Mouse (Mus musculus): ENCODE measurements around the gene Macrod1. TPM values are rescaled to one million over a fixed set of nuclear protein-coding genes. Genes with fewer than 3 reads are reported as not detected.

Macrod1 gene
- polyA plus RNA-seq, 1 experiment from 2014 or later, result 3.6 TPM

DNA sequence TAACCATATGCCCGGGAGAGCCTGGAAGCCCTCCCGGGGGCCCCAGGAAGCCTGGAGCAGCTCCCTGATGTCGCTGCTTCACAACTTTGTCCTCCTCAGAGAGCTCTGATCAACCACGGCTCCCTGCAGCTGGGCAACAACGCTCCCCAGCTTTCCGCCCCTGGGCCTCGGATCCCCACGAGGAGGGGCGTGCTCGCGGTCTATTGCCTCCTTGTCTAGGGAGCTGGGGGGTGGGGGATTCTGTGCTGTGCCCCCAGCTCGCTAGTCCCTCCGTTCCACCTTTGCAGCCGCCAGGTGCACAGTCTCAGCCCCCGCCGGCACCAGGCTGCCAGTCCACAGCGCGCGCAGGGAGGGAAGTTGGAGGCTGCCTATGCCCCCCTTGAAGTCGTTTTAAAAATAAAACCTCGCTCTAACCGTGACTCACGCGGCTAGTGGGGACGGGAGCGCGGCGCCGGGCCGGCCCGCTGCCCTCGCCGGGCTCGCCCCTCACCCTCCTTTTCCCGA lies 108.3 kb downstream of the Macrod1 start:
- H3K27me3 ChIP-seq (ENCODE audit: control insufficient read depth, insufficient read depth, low read length), result peaks cover 40% of the 10 kb centered on the region
- ATAC-seq (replicated peaks; ENCODE audit: low FRiP score) (0 out of 2 replicates have a peak, but pooled peaks have one; percentile 16), DNase-seq (ENCODE audit: low spot score) (peak; percentile 68)
- H3K4me1 ChIP-seq (replicated peaks; ENCODE audit: control insufficient read depth, insufficient read depth, low read length), result peaks cover 27% of the 10 kb centered on the region
- H3K4me3 ChIP-seq (ENCODE audit: low read depth, low read length), result peak overlapping the region; percentile 73
- H3K27ac ChIP-seq (ENCODE audit: low read depth, low read length), result no peak overlapping the region
- WGBS, result under 1% methylated on average over 35 of the region's 35 CpGs
- no peaks in the 10 kb centered on the region for H3K36me3 ChIP-seq (ENCODE audit: control insufficient read depth, insufficient read depth, low read length)
- peak overlapping the region; percentile 98 for H3K4me2 ChIP-seq (ENCODE audit: low read depth, low read length, severe bottlenecking)
- no peaks in the 10 kb centered on the region for H3K9me3 ChIP-seq (ENCODE audit: control insufficient read depth, low read length)
- H3K9ac ChIP-seq (ENCODE audit: low read length), result peak overlapping the region; percentile 77

DNA sequence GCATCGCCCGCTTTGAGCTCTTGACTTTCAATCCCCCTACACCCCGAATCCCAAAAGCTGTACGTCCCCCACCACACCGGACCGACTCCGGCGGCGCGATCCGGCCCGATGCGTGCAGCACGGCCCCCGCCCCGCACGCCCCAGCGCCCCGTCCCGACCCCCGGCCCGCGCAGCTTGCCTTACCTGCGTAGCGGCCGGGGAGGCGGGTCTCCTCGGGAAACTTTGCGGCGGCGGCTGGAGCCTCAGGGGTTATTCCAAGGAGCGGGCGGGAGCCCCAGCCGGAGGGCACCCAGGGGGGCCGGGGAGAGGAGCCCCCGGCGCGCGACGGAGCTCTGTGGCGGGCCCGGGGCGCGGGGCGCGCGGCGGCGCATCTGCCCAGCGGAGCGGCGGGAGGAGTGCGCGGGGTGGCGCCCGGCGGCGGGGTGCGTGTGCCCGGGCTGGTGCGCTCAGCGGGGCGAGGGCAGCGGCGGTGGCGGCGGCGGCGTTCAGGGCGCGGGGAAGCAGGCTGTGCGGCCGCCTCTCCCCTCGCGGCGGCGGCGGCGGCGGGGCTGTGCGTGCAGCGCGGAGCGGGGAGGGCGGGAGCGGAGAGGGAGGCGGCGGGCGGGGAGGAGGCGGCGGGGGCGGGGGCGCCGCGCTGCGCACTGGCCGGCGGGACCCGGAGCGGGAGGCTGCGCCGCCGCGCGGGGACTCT lies 109.0 kb downstream of the Macrod1 start:
- Histone ChIP-seq H3K36me3 (ENCODE audit: control insufficient read depth, insufficient read depth, low read length) (no peaks in the 10 kb centered on the region), H3K27ac (ENCODE audit: low read depth, low read length) (no peak overlapping the region), H3K9ac (ENCODE audit: low read length) (peak overlapping the region; percentile 77), H3K27me3 (ENCODE audit: control insufficient read depth, insufficient read depth, low read length) (peaks cover 40% of the 10 kb centered on the region), H3K9me3 (ENCODE audit: control insufficient read depth, low read length) (no peaks in the 10 kb centered on the region), H3K4me3 (ENCODE audit: low read depth, low read length) (peak overlapping the region; percentile 73), H3K4me2 (ENCODE audit: low read depth, low read length, severe bottlenecking) (peak overlapping the region; percentile 98), H3K4me1 (replicated peaks; ENCODE audit: control insufficient read depth, insufficient read depth, low read length) (peaks cover 19% of the 10 kb centered on the region)
- WGBS, result 2% methylated on average over 39 of the region's 105 CpGs
- peak; percentile 32; the same call in 1 of the 2 replicates for ATAC-seq (replicated peaks; ENCODE audit: low FRiP score)
- peak; percentile 78 for DNase-seq (ENCODE audit: low spot score)

DNA sequence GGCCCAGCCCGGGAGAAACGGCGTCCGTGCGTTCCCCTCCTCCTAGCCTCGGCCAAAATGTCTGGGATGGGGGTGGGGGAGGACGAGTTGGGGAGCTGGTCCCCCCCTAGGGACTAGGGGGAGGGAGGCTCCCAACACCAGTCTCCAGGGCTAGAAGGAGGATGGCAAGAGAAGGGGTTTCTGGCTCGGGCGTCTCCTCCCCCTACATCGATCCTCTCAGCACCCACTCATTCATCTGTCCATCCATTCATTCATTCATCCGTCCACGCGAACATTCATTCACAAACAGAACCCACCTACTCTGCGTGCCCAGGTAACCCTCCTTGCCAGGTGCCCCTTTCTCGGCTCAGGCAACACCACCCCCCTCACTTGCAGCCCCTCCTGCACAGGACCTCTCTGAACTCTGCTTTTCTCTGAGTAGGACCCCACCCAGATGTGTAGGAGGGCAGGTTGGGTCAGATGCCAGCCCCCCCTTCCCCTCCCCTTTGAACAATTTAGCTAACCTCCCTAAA lies 109.6 kb downstream of the Macrod1 start:
- DNase-seq (ENCODE audit: low spot score), result no peak
- ATAC-seq (replicated peaks; ENCODE audit: low FRiP score), result peak; percentile 39
- Histone ChIP-seq H3K4me1 (replicated peaks; ENCODE audit: control insufficient read depth, insufficient read depth, low read length) (peaks cover 22% of the 10 kb centered on the region), H3K27ac (ENCODE audit: low read depth, low read length) (no peak overlapping the region), H3K27me3 (ENCODE audit: control insufficient read depth, insufficient read depth, low read length) (peaks cover 40% of the 10 kb centered on the region), H3K4me2 (ENCODE audit: low read depth, low read length, severe bottlenecking) (peak overlapping the region; percentile 98), H3K36me3 (ENCODE audit: control insufficient read depth, insufficient read depth, low read length) (no peaks in the 10 kb centered on the region), H3K4me3 (ENCODE audit: low read depth, low read length) (peak overlapping the region; percentile 73), H3K9me3 (ENCODE audit: control insufficient read depth, low read length) (no peaks in the 10 kb centered on the region), H3K9ac (ENCODE audit: low read length) (peak overlapping the region; percentile 77)
- WGBS, result 6% methylated on average over 14 of the region's 15 CpGs

DNA sequence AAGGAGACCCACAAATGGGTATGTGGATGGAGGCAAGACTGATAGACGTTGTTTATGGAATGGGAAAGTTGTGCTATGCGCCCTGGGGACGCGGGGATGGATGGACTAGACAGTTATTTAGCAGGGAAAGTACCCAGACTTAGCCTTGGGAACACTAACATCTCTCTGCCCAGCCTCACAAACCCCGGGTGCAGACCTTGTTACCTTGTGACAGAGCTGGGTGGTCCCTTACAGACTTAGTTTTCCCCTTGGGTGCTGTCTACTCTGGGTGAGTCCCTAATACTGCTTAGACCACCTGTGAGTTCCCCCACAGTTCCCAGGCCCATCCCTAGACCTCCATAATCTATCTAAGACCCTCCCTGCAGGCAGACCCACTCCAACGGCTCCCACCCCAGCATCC lies 110.2 kb downstream of the Macrod1 start:
- DNase-seq (ENCODE audit: low spot score) (no peak), ATAC-seq (replicated peaks; ENCODE audit: low FRiP score) (no peak)
- peaks cover 27% of the 10 kb centered on the region for H3K4me1 ChIP-seq (replicated peaks; ENCODE audit: control insufficient read depth, insufficient read depth, low read length)
- no peak overlapping the region for H3K9ac ChIP-seq (ENCODE audit: low read length)
- H3K27ac ChIP-seq (ENCODE audit: low read depth, low read length), result no peak overlapping the region
- H3K36me3 ChIP-seq (ENCODE audit: control insufficient read depth, insufficient read depth, low read length), result no peaks in the 10 kb centered on the region
- no peak overlapping the region for H3K4me2 ChIP-seq (ENCODE audit: low read depth, low read length, severe bottlenecking)
- no peaks in the 10 kb centered on the region for H3K9me3 ChIP-seq (ENCODE audit: control insufficient read depth, low read length)
- WGBS, result 6% methylated on average over 6 of the region's 6 CpGs
- H3K4me3 ChIP-seq (ENCODE audit: low read depth, low read length), result no peak overlapping the region
- peaks cover 40% of the 10 kb centered on the region for H3K27me3 ChIP-seq (ENCODE audit: control insufficient read depth, insufficient read depth, low read length)

DNA sequence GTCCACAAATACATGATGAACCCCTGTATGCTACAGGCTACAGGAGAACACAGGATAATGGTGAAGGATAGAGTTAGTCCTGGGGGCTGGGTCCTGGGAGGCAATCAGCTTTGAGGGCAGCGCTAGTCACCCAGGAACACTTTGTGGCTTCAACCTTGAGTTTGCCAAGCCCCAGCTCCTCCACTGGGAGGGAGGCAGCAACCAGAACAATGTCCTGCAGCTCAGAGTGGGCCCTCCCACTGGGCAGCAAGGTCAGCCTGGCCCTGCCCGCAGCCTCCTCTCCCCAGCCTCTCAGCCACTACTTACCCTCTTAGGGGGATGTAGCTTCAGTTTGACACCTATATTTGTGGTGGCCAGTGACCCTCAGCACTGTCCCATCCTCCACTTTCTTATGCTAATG lies 111.8 kb downstream of the Macrod1 start:
- Histone ChIP-seq H3K9me3 (ENCODE audit: control insufficient read depth, low read length) (no peaks in the 10 kb centered on the region), H3K4me1 (replicated peaks; ENCODE audit: control insufficient read depth, insufficient read depth, low read length) (peaks cover 37% of the 10 kb centered on the region), H3K4me2 (ENCODE audit: low read depth, low read length, severe bottlenecking) (no peak overlapping the region), H3K36me3 (ENCODE audit: control insufficient read depth, insufficient read depth, low read length) (no peaks in the 10 kb centered on the region), H3K27me3 (ENCODE audit: control insufficient read depth, insufficient read depth, low read length) (peaks cover 38% of the 10 kb centered on the region), H3K9ac (ENCODE audit: low read length) (no peak overlapping the region), H3K27ac (ENCODE audit: low read depth, low read length) (no peak overlapping the region), H3K4me3 (ENCODE audit: low read depth, low read length) (no peak overlapping the region)
- no peak for ATAC-seq (replicated peaks; ENCODE audit: low FRiP score)
- DNase-seq (ENCODE audit: low spot score), result no peak
- WGBS, result 17% methylated on average over 2 of the region's 2 CpGs

DNA sequence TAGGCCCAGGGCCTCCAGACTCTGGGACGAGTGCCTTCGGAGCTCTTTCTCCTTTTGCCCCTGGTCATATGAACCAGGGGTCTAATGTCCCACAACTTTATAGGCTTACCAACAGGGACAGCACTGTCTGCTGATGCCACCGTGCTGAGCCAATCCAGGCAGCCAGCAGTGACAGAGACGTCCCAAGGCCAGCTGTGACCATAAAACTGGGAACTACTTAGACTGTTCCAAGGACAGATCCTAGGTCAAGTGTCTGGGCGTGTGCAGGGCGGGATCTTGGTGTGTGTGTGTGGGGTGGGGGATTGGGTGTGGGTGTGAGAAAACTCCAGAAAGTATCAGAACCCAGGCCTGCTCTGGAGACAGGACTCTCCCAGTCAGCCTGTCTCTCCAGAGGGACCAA lies 114.3 kb downstream of the Macrod1 start:
- Histone ChIP-seq H3K4me3 (ENCODE audit: low read depth, low read length) (no peak overlapping the region), H3K9ac (ENCODE audit: low read length) (peak overlapping the region; percentile 37; the same call in 1 of the 2 replicates), H3K9me3 (ENCODE audit: control insufficient read depth, low read length) (no peaks in the 10 kb centered on the region), H3K27ac (ENCODE audit: low read depth, low read length) (peak overlapping the region; percentile 46; the same call in 1 of the 2 replicates), H3K4me2 (ENCODE audit: low read depth, low read length, severe bottlenecking) (no peak overlapping the region), H3K4me1 (replicated peaks; ENCODE audit: control insufficient read depth, insufficient read depth, low read length) (peaks cover 30% of the 10 kb centered on the region), H3K36me3 (ENCODE audit: control insufficient read depth, insufficient read depth, low read length) (no peaks in the 10 kb centered on the region), H3K27me3 (ENCODE audit: control insufficient read depth, insufficient read depth, low read length) (peaks cover 18% of the 10 kb centered on the region; the same call in 1 of the 2 replicates)
- DNase-seq (ENCODE audit: low spot score) (no peak), ATAC-seq (replicated peaks; ENCODE audit: low FRiP score) (no peak; the same call in 1 of the 2 replicates)
- WGBS, result 74% methylated on average over 6 of the region's 6 CpGs

DNA sequence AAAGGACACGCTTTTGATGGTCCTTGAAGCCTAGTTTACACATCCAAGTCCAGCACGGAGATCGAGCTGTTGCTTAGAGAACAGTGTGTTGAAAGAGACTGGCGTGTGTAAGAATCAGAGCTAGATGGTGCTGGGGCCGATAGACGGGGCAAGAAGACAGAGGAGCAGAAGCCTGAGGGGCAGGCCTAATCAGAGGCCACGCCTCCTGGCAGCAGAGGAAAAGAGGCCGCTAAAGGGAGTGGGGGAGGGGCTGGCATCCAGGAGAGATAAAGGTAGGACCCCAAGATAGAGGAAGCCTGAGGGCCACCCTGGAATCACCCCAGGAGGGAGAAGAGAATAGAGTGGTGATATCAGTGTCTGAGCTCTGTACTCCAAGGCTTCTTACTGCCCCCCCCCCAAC lies 114.8 kb downstream of the Macrod1 start:
- peak overlapping the region; percentile 37; the same call in 1 of the 2 replicates for H3K9ac ChIP-seq (ENCODE audit: low read length)
- H3K4me1 ChIP-seq (replicated peaks; ENCODE audit: control insufficient read depth, insufficient read depth, low read length), result peaks cover 33% of the 10 kb centered on the region
- DNase-seq (ENCODE audit: low spot score) (peak; percentile 80), ATAC-seq (replicated peaks; ENCODE audit: low FRiP score) (peak; percentile 62)
- H3K4me2 ChIP-seq (ENCODE audit: low read depth, low read length, severe bottlenecking), result peak overlapping the region; percentile 11; the same call in 1 of the 2 replicates
- H3K4me3 ChIP-seq (ENCODE audit: low read depth, low read length), result no peak overlapping the region
- H3K9me3 ChIP-seq (ENCODE audit: control insufficient read depth, low read length), result no peaks in the 10 kb centered on the region
- H3K27me3 ChIP-seq (ENCODE audit: control insufficient read depth, insufficient read depth, low read length), result peaks cover 13% of the 10 kb centered on the region; the same call in 1 of the 2 replicates
- no peaks in the 10 kb centered on the region for H3K36me3 ChIP-seq (ENCODE audit: control insufficient read depth, insufficient read depth, low read length)
- 9% methylated on average over 8 of the region's 8 CpGs for WGBS
- H3K27ac ChIP-seq (ENCODE audit: low read depth, low read length), result peak overlapping the region; percentile 46; the same call in 1 of the 2 replicates

DNA sequence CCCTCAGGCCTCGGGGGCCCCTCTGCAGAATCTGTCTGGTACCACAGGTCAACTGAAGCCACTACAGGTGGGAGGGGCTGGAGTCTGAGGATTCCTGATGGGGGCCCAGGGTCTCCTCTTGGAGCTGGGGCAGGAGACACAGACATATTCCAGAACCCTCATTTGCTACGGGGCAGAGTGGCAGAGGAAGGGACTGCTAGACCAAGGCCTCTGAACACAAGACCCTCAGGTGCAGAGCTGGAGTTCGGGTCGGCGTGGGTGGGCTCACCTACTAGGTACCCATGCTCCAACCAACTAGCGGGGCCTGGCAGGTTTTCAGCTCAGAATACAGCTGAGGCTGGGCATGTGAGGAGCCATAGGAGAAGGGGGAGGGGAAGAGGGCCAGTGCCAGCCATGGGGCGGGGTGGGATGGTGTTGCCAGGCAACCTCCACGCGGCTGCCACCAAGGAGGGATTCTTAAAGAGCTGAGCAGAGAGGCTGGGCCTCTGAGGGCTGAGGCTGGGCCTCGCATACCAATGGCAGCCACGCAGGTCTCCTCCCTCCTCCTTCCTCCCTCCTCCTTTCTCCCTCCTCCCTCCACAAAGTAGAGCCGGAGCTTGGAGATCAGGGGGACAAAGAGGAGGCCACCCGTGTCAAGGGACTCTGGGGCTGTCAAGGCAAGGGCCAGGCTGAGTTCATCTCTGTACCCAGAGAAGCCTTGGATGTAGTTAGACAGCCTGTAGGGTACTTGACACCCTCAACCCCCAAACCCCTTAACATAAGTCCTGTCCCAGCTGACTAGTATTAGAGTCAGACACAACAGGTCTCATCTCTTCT lies 115.6 kb downstream of the Macrod1 start:
- ATAC-seq (replicated peaks; ENCODE audit: low FRiP score) (peak; percentile 93), DNase-seq (ENCODE audit: low spot score) (peak; percentile 93)
- H3K9me3 ChIP-seq (ENCODE audit: control insufficient read depth, low read length), result no peaks in the 10 kb centered on the region
- 8% methylated on average over 13 of the region's 13 CpGs for WGBS
- no peaks in the 10 kb centered on the region for H3K36me3 ChIP-seq (ENCODE audit: control insufficient read depth, insufficient read depth, low read length)
- H3K4me2 ChIP-seq (ENCODE audit: low read depth, low read length, severe bottlenecking), result peak overlapping the region; percentile 11; the same call in 1 of the 2 replicates
- H3K27ac ChIP-seq (ENCODE audit: low read depth, low read length), result peak overlapping the region; percentile 37
- peaks cover 5% of the 10 kb centered on the region; the same call in 1 of the 2 replicates for H3K27me3 ChIP-seq (ENCODE audit: control insufficient read depth, insufficient read depth, low read length)
- no peak overlapping the region for H3K4me3 ChIP-seq (ENCODE audit: low read depth, low read length)
- no peak overlapping the region for H3K9ac ChIP-seq (ENCODE audit: low read length)
- peaks cover 29% of the 10 kb centered on the region for H3K4me1 ChIP-seq (replicated peaks; ENCODE audit: control insufficient read depth, insufficient read depth, low read length)
